Mouse (Mus musculus) midbrain, embryonic 12.5 days (tissue): ENCODE results near the gene Aass. TPM values are rescaled to one million over a fixed set of nuclear protein-coding genes. Genes with fewer than 3 reads are reported as not detected.

ENCODE experiments used
- polyA plus RNA-seq: library from polyadenylated mRNA; unstranded; fragments of >200 nt; fragmentation: Nextera tagmentation; extraction: Ambion mirVana; gene quantifications from 2 replicates; pipeline ENCODE4 v1.2.1, GENCODE M21; 2016

Aass gene
- polyA plus RNA-seq, 1 experiment from 2014 or later, result 0.92 TPM

Other genes starting within 250 kb of the Aass start
- gene Fezf1, start 115.4 kb upstream of the Aass start, polyA plus RNA-seq, result 0.73 and 4.5 TPM in 2 replicates